Mouse (Mus musculus) left cerebral cortex, adult 18-20 months (tissue): ENCODE results near the gene Ryk. TPM values are rescaled to one million over a fixed set of nuclear protein-coding genes. Genes with fewer than 3 reads are reported as not detected.
"Not testable (repeated sequence)": the region's sequence is repeated elsewhere in the genome, so short reads cannot be mapped to it uniquely, and the experiment has no call there.

Experiments
- DNase-seq, 2 experiments: peaks; one replicate each; pipeline ENCODE4 v3.0.0; 2021 to 2022; ENCODE audit warnings: low spot score in 2 of 2, mixed read lengths in 1 of 2
- total RNA-seq, 2 experiments: library from RNA; stranded (reverse); gene quantifications; 2 replicates each; pipeline ENCODE4 v1.2.3; 2021

Ryk gene
- total RNA-seq, 2 experiments from 2014 or later: 37.1 to 38.7 TPM

- no peak for DNase-seq
These were observed 58.7 kb downstream of the Ryk start for GRCm38 (mm10) chr9:102893356-102893870.

- no peak for DNase-seq
These were observed 65.2 kb downstream of the Ryk start for GRCm38 (mm10) chr9:102899916-102900315.

- no peak for DNase-seq
These were observed 67.6 kb downstream of the Ryk start for GRCm38 (mm10) chr9:102902308-102902707.

GRCm38 (mm10) chr9:102904952-102905351, 70.2 kb downstream of the Ryk start:
- no peak for DNase-seq

- no peak for DNase-seq
These were observed 72.1 kb downstream of the Ryk start for GRCm38 (mm10) chr9:102906781-102907180.

- DNase-seq: no peak
These were observed 73.0 kb downstream of the Ryk start for GRCm38 (mm10) chr9:102907521-102908246.

GRCm38 (mm10) chr9:102911526-102911925, 76.8 kb downstream of the Ryk start:
- DNase-seq: no peak

- no peak for DNase-seq
These were observed 77.9 kb downstream of the Ryk start for GRCm38 (mm10) chr9:102912516-102913035.

- not testable (repeated sequence) for DNase-seq
These were observed 78.9 kb downstream of the Ryk start for GRCm38 (mm10) chr9:102913597-102913996.

- DNase-seq: peak; percentile 27 to 41
These were observed 79.9 kb downstream of the Ryk start for GRCm38 (mm10) chr9:102914583-102914982.

GRCm38 (mm10) chr9:102915292-102915854, 80.7 kb downstream of the Ryk start:
- DNase-seq: no peak

- no peak for DNase-seq
These were observed 81.4 kb downstream of the Ryk start for GRCm38 (mm10) chr9:102916076-102916475.

- DNase-seq: no peak
These were observed 82.9 kb downstream of the Ryk start for GRCm38 (mm10) chr9:102917532-102918129.

GRCm38 (mm10) chr9:102919486-102919885, 84.8 kb downstream of the Ryk start:
- DNase-seq: no peak

- no peak for DNase-seq
These were observed 87.1 kb downstream of the Ryk start for GRCm38 (mm10) chr9:102921791-102922190.

GRCm38 (mm10) chr9:102922866-102923434, 88.2 kb downstream of the Ryk start:
- DNase-seq: peak; percentile 18 to 23

- DNase-seq: peak in 1 of 2 experiments; percentile 4
These were observed 89.1 kb downstream of the Ryk start for GRCm38 (mm10) chr9:102923836-102924235.

- DNase-seq: no peak
These were observed 90.1 kb downstream of the Ryk start for GRCm38 (mm10) chr9:102924627-102925316.

GRCm38 (mm10) chr9:102926137-102926536, 91.4 kb downstream of the Ryk start:
- DNase-seq: no peak

GRCm38 (mm10) chr9:102929776-102930175, 95.1 kb downstream of the Ryk start:
- no peak for DNase-seq
